Mouse (Mus musculus) brain, embryonic 18.5 days (tissue): Measurements from ENCODE around the gene S100a16.

ENCODE experiments used
- DNase-seq: peaks from one replicate; pipeline ENCODE4 v3.0.0-alpha.2; 2012; ENCODE audit warnings: low read depth, low spot score

S100a16 gene

GRCm38 (mm10) chr3:90585595-90585994 lies 48.5 kb downstream of the S100a16 start:
- no peak for DNase-seq

GRCm38 (mm10) chr3:90586016-90586643 lies 49.1 kb downstream of the S100a16 start:
- DNase-seq, result no peak

GRCm38 (mm10) chr3:90586906-90587305 lies 49.9 kb downstream of the S100a16 start:
- DNase-seq, result no peak

GRCm38 (mm10) chr3:90587361-90588101 lies 50.5 kb downstream of the S100a16 start:
- DNase-seq, result no peak

- DNase-seq, result no peak
Measured at GRCm38 (mm10) chr3:90589390-90589789, 52.3 kb downstream of the S100a16 start.

GRCm38 (mm10) chr3:90589947-90590346 lies 52.9 kb downstream of the S100a16 start, which contains the start of gene S100a2:
TSS of gene S100a2 (plus strand) at chr3:90590247.
- DNase-seq, result no peak
